Mouse (Mus musculus): ENCODE measurements around the gene Dvl3. TPM values are rescaled to one million over a fixed set of nuclear protein-coding genes. Genes with fewer than 3 reads are reported as not detected.

The Dvl3 gene
- 10 to 100 TPM; 42.8 to 42.9 TPM for total RNA-seq (2023)

DNA sequence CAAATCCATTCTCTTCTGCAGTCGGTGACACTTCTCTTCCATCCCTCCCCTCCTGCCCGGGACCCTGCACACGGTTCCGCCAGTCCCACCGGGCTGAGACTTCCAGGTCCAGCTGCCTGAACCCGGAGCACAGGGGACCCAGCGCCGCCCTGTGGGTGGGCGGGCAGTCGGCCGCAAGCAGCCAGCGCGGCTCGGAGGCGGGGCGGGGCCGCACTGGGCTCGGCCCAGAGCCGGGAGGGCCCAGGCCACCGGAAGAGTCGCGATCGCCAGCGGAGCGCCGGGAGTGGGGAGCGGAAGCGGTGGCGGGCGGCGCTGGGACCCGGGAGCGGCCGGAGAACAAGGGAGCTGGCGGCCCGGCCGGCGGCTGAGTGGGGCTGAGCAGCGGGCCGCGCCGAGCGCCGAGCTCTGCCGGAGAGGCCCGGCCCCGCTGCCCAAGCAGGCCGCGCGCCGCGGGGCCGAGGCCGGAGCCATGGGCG, at the start of gene Dvl3:
Gene Dvl3, plus strand, starts transcription at position 257 of the 476 bp plus-strand sequence.

DNA sequence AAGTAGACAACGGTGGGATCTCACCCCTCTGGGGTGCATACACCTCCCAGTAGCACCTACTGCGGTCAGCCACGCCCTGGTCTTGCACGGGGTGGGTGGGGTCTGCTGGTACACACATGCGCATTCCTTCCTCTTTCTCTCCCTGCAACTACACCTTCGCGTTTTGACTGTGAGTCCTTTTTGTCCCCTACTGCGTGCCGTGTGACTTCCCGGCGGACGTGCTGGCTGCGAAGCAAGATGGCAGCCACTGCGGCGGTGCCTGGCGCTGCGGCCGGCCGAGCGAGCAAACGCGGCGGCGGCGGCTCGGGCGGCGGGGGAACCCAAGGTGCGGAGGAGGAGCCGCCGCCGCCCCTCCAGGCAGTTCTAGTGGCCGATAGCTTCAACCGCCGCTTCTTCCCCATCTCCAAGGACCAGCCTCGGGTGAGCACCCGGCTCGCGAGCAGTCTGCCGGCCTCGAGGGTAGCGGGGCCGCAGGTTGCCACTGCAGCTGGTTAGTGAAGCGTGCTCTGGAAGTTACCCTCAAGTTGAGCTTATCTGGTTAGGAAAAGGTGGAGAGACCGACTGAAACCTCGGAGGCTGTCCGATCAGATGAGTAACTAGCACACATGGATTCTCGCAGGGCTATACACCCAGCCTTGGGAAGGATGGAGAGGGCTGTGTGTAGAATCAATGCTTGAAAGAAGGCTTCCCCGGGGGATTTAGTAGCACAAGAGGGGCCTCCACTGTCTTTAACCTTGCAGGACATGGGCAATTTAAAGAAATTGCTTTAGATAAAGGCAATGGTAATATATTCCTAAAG, 17.9 kb upstream of the Dvl3 start, which contains the start of gene Eif2b5:
Gene Eif2b5, plus strand, starts transcription at position 141 of the 799 bp plus-strand sequence.

DNA sequence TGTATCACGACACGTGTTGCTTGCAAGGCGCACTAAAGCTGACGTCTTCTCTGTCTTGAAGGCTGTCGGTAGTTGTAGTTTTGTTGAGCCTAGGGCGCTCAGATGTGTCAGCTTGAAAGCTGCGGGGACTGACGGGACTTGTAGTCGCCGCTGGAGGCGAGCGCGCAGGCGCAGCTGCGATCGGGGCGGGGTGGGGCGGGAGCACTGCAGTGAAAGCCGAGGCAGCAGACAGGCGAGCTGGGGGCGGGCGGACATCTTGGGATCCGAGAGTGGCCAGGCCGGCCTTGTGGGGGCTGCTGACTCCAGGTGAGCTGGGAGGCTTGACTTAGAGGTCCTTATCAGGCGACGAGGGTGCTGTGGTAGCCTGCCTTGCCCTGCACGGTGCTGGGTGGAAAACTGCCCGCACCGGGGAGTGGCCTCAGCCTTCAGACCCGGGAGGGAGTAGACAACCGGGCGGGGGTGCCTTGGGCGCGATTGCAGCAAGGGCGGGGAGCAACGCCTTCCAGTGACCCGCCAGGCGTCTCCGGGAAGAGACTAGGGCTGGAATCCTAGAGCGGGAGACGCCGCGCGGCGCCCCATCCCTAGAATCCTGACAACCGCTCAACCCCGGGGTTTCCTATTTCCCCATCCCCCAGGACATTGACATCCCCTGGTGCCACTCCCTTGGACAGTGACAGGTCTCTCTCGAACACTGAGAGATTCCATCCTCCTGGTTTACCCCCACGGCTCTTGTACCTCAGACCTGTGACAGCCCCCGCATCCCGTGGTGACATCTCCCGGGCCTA, 18.7 kb downstream of the Dvl3 start, which contains the start of gene Ap2m1:
Gene Ap2m1, plus strand, starts transcription at position 183 of the 785 bp plus-strand sequence.

DNA sequence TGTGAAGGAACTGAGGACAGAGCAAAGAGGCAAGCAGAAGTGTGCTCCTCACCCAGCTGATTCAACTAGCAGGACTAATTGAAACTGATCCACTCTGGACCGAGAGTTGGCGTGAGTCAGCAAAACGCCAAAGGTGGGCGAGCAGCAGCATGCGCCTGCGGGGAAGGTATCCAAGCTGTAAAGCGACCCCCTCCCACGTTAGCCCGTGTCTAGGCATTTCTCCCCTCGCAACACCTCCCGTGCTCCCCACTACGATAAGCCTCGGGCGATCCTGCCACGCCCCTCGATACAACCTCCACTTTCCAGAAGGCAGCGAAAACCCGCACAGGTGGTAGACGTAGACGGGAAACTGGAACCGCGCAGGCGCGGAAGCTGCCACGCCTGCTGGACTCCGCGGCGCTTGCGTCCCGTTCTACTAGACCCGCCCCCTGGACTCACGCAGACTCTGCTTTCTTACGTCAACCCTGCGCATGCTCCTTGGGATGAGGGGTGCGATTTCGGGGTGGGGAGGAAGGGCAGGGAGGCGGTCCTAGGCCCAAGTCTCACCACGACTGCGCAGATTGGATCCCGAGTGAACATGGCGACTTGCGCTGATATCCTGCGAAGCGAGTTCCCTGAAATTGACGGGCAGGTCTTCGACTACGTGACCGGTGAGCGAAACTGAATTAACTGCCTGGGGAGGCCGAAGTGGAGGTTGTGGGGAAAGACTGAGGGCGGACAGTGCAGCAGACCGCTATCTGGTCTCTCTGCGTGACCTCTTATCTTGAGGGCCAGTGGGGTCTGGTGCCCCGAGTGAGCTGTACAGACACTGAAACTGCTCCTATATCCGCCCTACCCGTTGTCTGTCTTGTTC, 31.5 kb downstream of the Dvl3 start, which contains the start of gene Abcf3:
Gene Abcf3, plus strand, starts transcription at position 482 of the 853 bp plus-strand sequence.

Other genes starting within 250 kb of the Dvl3 start
- 10 to 100 TPM; 68.3 to 70.2 TPM for gene Parl, start 214.6 kb upstream of the Dvl3 start, total RNA-seq (2023)
- gene Cyp2ab1, start 191.6 kb upstream of the Dvl3 start, total RNA-seq (2023), result under 1 TPM; 0.27 to 0.70 TPM
- 10 to 100 TPM; 74.4 to 79.5 TPM for gene Abcc5, start 90.6 kb upstream of the Dvl3 start, total RNA-seq (2023)
- 10 to 100 TPM; 50.6 to 52.9 TPM for gene Eif2b5, start 18.2 kb upstream of the Dvl3 start, total RNA-seq (2023)
- 100 to 1,000 TPM; 172 to 203 TPM for gene Ap2m1, start 18.5 kb downstream of the Dvl3 start, total RNA-seq (2023)
- 100 to 1,000 TPM in 1 of 2 experiments, 10 to 100 TPM in 1; 88.3 to 112 TPM for gene Abcf3, start 31.6 kb downstream of the Dvl3 start, total RNA-seq (2023)
- gene Vwa5b2, start 72.5 kb downstream of the Dvl3 start, total RNA-seq (2023), result under 1 TPM in 1 of 2 experiments, not detected in 1; 0.33 TPM
- 10 to 100 TPM; 10.3 to 11.8 TPM for gene Eef1akmt4, start 94.6 kb downstream of the Dvl3 start, total RNA-seq (2023)
- gene Gm49333, start 94.6 kb downstream of the Dvl3 start, total RNA-seq (2023), result not detected
- 10 to 100 TPM; 11.3 to 13.0 TPM for gene Alg3, start 94.8 kb downstream of the Dvl3 start, total RNA-seq (2023)
- not detected for gene Camk2n2, start 104.3 kb downstream of the Dvl3 start, total RNA-seq (2023)
- gene Ece2, start 112.8 kb downstream of the Dvl3 start, total RNA-seq (2023), result not detected
- gene Psmd2, start 134.7 kb downstream of the Dvl3 start, total RNA-seq (2023), result 100 to 1,000 TPM; 116 to 129 TPM
- 100 to 1,000 TPM; 305 to 311 TPM for gene Eif4g1, start 151.3 kb downstream of the Dvl3 start, total RNA-seq (2023)
- 1 to 10 TPM; 2.2 to 2.5 TPM for gene Fam131a, start 176.3 kb downstream of the Dvl3 start, total RNA-seq (2023)
- gene Polr2h, start 200.7 kb downstream of the Dvl3 start, total RNA-seq (2023), result 10 to 100 TPM; 23.6 to 24.4 TPM
- 1 to 10 TPM; 3.0 to 4.6 TPM for gene Clcn2, start 200.8 kb downstream of the Dvl3 start, total RNA-seq (2023)
- gene Chrd, start 216.1 kb downstream of the Dvl3 start, total RNA-seq (2023), result not detected
- not detected for gene Thpo, start 217.5 kb downstream of the Dvl3 start, total RNA-seq (2023)

Measured in T-cell, adult 66 days (primary cell).